Mouse (Mus musculus) cerebellum, adult 9-10 months (tissue): ENCODE results near the gene Cercam.

ENCODE experiments used
- DNase-seq: peaks from one replicate; pipeline ENCODE4 v3.0.0; 2022

Cercam gene

DNA sequence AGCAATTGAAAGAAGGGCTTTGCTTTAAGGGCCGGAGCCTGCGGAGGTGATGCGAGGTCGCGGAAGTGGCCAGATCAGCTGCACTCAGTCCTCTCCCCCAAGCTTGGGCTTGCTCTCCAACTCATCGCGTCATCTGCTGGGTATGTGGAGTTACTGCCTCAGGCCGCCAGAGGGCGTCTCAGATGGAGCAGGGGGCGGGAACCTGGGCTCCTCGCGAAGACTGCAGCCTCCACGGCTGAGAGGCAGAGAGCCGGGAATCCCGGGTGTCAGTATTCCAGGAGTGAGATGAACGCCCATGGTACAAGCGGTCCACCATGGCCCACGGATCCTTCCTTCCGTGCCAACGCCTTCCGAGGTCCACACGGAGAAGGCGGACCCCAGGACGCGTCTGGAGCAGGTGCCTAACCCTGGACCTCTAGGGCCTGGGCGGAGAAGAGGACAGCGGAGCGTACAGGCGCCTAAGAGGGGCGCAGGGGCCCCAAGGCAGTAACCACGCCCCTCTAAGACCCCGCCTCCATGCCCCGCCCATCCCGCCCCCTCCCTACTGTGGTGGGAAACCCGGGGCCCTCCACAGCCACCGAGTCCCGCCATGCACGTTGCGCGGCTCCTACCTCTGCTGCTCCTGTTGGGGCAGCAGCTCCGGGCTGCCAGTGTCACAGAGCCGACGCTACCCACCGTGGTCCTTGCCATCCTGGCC, at the start of gene Cercam:
Gene Cercam, plus strand, starts transcription at position 216 of the 697 bp plus-strand sequence.
- DNase-seq = peak; percentile 90

- DNase-seq = no peak
Observed at GRCm38 (mm10) chr2:29819363-29819762, 49.6 kb upstream of the Cercam start.

DNA sequence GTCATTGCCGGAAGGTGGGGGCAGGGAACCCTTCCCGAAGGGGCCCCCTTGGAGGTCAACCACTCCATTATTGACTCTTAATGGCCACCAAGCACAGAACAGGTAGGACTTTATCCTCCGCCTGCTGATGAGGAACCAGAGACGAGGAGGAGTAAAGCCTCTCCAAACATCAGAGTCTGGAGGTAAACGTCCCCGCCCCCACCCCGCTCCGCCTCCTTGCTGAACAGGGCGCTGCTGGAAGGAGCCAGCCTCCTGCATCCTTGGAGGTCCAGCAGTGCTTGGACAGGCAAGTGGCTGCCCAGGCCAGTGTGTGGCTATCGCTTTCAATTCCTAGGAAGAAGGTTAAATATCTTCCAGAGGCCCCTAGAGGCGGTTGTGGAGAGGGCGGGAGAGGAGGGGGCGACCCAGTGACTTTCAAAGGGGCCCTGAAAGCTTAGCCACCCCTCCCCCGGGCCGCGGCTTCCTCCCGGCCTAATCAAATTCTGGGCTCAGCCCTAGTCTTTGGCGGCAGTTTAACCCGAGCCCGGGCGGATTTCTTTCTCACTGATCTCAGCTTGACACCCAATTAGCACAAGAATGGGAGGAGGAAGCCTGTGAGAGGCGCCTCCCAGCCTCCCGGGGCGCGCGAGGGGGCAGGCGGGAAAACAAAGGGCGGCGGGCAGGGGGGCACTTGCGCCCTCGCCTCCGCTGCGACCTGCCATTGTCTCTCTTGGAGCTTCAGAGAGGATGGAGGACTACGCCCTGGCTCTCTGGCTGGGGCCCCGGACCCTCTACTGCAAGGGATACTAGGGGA, 48.7 kb upstream of the Cercam start, which contains the start of gene Urm1:
Gene Urm1, plus strand, starts transcription at position 51 of the 793 bp plus-strand sequence.
- peak; percentile 72 for DNase-seq

GRCm38 (mm10) chr2:29826318-29826925, 42.5 kb upstream of the Cercam start:
- DNase-seq = no peak

- peak; percentile 96 for DNase-seq
Observed at GRCm38 (mm10) chr2:29826926-29827708, 41.8 kb upstream of the Cercam start.

- DNase-seq = no peak
Observed at GRCm38 (mm10) chr2:29827709-29828024, 41.3 kb upstream of the Cercam start.

DNA sequence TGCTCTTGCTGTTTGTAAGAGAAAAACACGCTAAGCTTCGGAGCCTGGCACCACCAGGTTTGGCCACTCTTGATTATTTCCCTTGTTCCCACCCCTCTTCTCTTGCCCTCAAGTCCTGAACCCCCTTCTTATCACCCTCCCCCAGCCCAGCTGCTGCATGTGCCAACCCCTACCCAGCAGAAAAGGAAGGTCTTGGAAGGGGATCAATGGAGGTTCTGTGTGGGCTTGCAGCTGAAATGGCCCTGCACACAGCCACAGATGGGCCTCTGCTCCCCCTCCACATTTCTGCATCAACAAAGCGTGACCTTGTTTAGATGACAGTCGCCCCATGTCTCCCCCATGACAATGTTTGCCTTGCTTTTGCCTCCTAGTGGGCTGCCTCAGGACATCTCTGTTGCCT, 37.9 kb upstream of the Cercam start:
- no peak for DNase-seq

- DNase-seq = no peak
Observed at GRCm38 (mm10) chr2:29833796-29834195, 35.2 kb upstream of the Cercam start.

DNA sequence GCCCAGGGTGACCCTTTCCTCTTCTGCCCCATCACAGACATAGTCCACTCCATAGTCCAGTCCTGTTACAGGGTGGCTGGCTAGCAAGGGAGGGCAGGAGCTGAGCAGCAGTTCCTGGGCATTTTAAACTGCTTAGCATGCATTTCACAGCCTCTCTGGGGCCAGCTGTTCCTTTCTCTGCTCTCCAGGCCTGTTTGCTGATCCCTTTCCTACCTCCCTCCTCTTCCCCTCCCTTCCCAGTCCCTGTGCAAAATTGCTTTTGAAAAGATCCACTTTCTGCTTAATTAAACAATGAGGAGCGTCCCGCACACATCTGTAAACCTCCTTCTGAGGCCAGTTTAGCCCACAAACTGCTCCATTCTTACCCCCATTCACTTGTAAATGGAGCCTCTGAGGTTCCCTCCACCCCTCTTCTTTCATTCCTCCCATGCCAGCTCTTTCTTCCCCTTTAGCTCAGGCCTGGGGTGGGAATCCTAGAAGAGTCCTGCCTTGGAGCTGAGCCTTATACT, 33.5 kb upstream of the Cercam start:
- DNase-seq = no peak

DNA sequence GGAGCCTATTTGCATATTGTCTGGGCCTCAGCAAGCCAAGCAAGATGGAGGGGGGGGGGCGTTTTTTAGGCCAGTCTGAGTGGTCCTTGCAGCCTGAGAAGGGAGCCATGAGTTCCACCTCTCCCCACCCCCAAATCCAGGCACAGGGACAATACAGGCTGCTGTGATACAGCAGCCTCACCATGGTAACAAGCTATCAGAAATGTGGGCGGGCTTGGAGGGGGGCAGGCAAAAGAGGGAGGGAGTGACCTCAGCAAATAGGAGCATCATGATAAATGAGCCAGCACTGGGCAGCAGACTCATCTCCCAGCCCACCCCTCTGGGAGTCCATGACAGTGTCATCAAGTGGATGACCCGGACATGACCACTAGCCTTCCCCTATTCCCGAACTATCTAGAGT, 29.5 kb upstream of the Cercam start:
- DNase-seq = no peak

GRCm38 (mm10) chr2:29843231-29844105, 25.5 kb upstream of the Cercam start:
- DNase-seq = no peak

- no peak for DNase-seq
Observed at GRCm38 (mm10) chr2:29844115-29844514, 24.8 kb upstream of the Cercam start.

DNA sequence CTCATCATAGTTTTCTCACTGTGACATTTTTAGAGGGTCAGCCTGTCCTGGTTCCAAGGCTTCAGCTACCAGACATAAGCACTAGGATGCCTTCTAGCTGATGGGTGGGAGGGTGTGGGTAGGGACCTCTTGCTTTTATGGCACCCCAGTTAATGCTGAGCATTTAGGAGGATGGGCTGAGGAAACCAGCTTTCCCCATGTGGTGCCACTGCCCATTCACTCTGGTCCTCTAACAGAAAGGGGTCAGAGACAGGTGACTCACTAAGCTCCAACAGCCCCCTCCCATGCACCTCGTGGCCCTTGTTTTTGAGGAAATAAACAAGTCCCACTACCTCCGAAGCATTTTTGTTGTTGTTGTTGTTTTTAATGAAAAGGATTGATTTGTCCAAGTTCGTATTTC, 24.3 kb upstream of the Cercam start:
- no peak for DNase-seq

- DNase-seq = no peak
Observed at GRCm38 (mm10) chr2:29845636-29846035, 23.3 kb upstream of the Cercam start.

- DNase-seq = no peak
Observed at GRCm38 (mm10) chr2:29846061-29846853, 22.7 kb upstream of the Cercam start.

DNA sequence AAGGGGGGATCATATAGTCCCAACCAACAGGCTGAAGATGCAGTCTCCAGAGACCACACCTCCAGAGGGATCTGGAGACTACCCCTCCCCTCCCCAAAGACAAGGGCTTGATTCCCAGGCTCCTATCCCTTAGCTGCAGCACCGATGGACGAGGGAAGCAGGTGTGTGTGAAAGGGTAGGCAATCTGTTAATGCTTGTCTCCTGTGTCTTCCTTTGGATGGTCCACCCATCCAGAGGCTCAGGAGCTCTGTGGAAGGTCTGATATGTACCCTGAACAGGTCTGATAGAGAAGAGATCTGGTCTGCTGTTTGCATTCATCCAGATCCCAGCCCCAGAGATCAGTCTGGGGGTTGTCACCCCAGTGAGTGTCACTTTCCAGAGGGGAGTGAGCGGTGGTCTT, 22.1 kb upstream of the Cercam start:
- no peak for DNase-seq

DNA sequence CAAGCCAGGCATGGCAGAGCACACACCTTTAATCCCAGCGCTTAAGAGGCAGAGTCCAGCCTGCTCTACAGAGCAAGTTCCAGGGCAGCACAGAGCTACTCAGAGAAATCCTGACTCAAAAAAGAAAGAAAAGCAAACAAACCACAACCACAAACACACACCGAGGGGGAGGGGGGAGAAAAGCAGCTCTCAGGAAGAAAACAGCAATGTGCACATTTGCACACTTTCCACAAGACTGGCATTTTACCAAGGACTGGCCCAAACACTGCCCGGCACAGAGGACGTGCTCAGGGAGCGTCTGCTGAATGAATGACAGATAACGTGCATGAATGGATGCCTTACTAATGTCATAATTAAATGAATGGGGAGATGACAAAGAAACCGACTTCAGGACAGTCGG, 19.9 kb upstream of the Cercam start:
- no peak for DNase-seq

GRCm38 (mm10) chr2:29849841-29850480, 19.0 kb upstream of the Cercam start:
- DNase-seq = no peak

- DNase-seq = no peak
Observed at GRCm38 (mm10) chr2:29852957-29853485, 15.9 kb upstream of the Cercam start.

- no peak for DNase-seq
Observed at GRCm38 (mm10) chr2:29853736-29854135, 15.2 kb upstream of the Cercam start.
